Mouse (Mus musculus): ENCODE measurements around the gene Podnl1.

The Podnl1 gene

DNA sequence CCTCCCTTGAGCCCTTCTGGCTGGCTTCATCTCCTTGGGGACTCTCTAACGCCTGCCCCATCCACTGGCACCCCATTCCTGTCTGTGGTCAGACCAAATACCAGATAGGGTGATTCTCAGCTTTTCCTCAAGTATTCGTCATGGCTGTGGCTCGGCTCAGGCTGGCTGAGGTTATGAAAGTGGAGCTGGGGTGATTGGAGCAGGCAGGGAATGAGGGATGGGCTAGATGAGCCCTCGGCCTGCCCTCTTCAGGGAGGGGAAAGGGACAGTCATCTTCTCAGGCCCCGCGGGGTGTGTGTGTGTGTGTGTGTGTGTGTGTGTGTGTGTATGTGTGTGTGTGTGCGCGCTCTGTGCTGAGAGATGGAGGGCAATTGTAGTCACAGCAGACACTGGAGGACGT is at the start of gene Podnl1:
Podnl1 (plus strand) TSS at position 334 of the 400 bp plus-strand sequence.
- DNase-seq (ENCODE audit: low read depth), result peak; percentile 82

DNA sequence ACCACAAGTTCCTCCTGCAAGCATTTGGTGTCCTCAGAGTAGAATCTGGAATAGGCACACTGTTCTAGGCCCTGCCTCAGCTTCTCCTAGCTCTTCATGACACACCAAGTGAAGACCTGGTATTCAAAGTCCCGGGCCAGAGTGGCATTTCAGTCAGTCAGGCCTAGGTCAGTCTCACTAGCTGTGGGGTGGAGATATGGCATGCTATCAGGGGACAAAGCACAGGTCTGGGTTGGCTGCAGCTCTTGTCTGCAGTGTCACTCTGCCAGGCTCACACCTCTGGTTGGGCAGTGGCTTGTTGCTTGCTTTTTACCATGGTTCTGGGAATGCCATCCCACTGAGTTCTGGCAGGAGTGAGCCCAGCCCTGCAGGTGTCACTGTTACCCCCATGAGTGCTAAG is 49.4 kb upstream of the Podnl1 start:
- DNase-seq (ENCODE audit: low read depth), result no peak

DNA sequence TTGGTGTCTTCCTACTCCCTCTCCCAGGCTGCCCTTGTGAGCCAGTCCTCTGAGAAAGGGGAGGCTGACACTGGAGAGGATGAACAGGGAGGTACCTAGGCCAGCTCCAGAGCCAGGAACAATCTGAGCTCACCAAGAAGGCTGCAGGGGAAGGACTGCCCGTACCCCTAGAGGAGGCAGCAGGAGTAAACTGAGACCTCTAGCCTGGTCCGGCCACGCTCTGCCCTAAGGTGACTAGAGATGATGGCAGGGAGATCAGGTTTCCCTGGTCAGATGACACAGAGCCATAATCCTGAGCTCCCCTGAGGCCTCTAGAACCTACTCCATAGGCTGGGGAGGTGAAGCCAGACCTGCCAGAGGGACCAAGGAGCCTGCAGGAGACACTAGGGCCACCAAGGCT is 48.9 kb upstream of the Podnl1 start:
- no peak for DNase-seq (ENCODE audit: low read depth)

DNA sequence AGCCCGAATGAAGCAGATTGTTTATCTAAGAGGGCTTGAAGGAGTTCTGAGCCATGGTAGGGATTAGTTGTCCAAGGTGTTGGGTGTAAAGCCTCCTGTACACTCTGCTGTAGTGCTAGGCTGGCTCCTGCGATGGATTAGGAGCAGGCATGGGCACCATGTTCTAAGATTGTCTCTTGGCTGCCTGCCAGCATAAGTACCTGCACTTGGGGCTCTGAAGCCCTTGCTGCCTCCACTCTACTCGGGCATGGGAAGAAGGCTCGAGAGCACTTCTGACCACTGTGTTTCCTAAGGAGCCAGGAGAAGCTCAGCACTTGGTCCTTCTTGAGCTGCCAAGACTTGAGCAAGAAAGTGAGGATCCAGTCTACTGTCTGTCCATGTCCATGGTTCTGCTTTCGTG is 46.6 kb upstream of the Podnl1 start:
- DNase-seq (ENCODE audit: low read depth), result no peak

DNA sequence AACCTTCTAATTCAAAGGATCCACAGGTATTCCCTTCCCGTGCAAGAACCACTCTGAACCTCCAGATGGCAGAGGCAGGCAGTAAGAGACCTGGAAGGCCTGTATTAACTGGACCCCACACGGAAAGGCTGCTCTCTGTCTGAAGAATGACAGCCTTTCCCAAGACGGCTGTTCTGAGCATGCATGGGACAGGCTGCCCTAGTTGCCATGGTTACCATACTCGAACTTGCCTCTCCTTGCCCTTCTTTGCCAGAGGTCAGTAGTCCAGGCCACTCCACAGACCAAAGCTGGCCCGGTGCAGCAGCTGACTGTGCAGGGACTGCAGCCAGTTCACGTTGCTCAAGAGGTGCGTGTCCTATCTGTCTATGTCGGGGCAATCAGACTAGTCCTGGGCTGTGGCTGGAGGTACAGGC is 42.0 kb upstream of the Podnl1 start:
- no peak for DNase-seq (ENCODE audit: low read depth)

DNA sequence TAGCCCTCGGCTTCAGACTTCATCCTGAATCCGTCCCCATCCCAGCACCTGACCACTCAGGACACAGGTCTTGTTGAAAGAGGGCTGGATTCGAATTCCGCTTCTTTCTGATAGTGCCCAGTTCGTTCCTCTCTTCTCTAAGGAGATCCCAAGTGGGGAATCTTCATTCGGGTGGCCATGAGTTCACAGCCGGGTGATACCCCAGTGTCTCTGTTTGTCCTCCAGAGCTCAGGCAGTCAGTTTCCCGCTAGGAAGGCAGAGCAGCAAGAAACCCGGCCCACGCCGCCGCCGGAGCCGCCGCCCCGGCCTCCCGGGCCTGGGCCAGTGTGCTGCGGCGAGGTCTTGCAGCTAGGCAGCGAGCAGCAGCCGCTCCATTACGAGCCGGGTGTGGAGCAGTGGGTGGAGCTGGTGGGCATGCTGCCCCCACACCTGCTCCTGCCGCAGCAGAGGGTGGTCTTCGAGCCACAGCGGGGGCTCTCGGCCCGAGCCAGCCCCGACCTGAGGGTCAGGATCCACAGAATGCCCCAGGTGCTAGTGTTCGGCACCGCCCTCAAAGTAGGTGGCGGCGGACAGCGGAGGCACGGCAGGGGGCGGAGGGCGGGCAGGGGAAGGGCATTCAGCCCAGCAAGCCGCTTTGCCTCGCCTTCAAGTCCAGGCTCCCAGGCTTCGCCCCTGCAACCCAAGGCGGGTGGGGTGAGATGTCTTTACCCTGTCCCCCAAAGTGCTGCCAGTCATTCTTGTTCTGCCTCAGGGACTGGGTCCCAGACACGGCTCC is 41.3 kb upstream of the Podnl1 start:
- DNase-seq (ENCODE audit: low read depth), result no peak

DNA sequence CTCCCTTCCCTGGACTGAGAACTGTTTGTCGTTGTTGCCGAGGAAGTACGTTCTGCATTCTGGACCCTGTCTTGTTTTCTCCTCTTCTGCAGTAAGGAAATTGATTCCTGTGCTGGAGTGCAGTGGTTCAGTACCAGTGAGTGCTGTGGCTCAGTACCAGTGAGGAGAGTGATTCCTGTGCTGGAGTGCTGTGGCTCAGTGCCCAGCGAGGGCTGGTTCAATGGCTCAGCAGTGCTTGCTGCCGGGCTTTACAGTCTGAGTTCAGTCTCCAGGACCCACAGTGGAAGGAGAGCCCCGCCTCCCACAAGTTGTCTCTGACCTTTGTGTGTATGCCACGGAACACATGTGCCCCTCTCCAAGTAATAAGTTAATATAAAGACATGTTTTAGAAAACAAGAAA is 38.6 kb upstream of the Podnl1 start:
- DNase-seq (ENCODE audit: low read depth), result no peak

DNA sequence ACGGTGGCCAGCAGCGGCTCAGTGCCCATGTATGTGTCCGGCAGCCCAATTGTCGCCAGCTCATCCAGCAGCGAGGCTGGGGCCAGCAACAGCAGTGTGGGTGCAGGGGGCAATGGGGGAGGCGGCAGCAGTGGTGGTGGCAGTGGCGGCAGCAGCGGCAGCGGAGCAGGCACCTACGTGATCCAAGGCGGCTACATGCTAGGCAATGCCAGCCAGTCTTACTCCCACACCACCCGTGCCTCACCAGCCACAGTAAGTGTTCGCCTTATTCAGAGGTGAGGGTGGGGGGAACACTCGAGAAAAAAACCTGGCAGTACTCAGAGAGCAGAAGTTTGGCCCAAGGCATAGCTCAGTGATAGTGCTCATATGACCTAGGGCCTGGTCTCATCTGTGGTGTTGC is 38.0 kb upstream of the Podnl1 start:
- DNase-seq (ENCODE audit: low read depth), result no peak

DNA sequence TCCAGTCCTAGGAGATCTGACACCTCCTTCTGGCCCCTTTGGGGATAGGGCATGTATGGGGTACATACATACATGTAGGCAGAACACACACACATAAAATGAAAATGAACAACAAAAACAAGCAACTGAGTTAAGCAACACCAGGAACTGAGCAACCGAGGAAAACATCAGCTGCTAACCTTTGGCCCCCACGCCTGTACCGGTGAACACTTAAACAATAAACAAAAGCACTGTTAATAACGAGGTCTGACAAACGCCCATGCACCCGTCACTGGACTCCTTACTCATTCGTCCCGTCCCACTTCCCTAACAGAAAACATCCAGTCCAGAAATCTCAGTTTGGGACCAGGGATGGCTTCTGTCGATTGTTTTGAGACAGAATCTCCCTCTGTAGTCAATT is 36.5 kb upstream of the Podnl1 start:
- no peak for DNase-seq (ENCODE audit: low read depth)

DNA sequence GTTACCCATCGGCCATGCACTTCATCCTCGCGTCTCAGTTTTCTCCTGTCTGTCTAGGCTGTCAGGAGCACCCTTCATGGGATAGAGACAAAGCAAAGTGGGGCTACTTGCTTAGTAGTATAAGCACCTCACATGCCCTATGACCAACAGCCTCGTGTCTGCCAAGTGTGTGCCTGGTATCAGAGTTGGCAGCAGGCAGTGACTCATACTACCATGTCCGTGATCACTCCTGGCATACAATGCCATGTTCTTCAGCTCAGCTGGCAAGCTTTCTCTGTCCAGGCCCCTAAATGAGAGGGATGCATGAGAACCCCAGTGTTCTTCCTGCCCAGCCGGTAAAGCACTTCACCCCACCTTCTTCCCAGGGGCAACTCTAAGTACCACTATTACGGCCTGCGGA is 35.2 kb upstream of the Podnl1 start:
- no peak for DNase-seq (ENCODE audit: low read depth)

DNA sequence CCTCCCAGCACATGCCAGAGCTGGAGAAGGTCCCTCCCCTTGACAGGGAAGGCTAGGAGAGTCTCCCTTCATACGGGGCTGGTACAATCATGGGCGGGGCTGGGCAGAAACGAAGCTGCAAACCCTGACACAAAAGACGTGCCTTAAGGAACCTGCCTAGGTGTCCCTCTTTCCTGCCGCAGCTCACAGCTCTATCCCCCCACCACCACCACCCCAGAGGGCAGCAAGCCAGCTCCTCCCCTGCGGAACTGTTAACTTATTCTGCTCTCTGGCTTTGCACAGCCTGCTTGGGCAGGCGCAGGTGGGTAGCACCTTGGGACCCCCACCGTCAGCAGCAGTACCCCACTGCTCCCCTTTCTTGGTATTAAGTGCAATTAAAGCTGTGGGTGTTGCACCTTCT is 29.7 kb upstream of the Podnl1 start:
- no peak for DNase-seq (ENCODE audit: low read depth)

DNA sequence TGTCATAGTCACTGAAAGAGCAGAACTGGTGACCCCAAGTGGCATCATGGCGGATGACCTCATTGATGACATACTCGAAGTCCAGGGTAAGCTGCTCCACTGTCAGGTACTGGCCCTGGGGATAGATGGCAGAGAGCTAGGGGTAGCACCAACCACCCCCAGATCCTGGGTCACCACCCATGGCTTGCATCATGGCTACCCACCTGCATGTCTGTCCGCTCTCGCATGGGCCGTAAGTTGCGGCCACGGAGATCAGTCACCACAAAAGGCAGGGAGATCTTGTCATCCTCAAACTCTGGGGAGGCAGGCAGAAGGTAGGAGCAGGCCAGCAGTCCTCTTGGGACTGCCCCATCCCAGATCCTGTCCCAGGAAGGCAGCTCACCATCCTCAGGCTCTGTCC is 27.4 kb upstream of the Podnl1 start:
- no peak for DNase-seq (ENCODE audit: low read depth)

DNA sequence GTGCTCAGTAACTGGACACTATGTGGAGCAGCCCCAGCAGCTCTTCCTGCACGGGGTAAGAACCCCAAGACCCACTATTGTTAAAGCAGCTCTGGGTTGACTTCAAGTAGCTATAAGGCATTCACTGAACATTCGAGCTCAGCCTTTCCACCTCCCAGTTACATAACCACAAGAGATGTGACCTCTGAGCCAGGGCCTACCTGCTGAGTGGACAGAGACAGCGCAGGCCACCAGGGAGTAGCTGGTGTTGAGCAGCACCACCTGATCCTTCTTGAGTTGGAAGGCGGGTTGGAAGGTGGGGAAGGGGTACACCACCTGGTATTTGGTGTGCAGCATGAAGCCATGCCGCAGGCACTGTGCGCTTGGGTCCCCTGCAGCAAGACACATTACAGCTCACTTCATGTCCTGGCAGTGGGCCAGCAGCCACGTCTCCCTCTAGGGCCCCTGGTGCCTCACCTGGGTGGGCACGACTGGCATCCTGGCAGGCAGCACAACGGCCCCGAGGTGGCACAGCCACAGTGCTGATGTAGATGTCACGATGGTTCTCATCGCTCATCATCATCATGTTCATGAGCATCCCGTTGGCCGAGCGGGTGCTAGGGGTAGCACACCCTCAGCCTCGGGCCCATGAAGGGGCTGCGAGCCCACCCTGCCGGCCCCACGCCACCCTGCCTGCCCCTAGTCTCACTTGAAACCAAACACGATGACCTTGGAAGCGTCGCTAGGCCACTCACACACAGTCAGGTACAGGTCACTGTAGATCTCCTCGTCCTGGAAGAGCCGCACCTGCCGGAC is 24.1 kb upstream of the Podnl1 start:
- DNase-seq (ENCODE audit: low read depth), result no peak

DNA sequence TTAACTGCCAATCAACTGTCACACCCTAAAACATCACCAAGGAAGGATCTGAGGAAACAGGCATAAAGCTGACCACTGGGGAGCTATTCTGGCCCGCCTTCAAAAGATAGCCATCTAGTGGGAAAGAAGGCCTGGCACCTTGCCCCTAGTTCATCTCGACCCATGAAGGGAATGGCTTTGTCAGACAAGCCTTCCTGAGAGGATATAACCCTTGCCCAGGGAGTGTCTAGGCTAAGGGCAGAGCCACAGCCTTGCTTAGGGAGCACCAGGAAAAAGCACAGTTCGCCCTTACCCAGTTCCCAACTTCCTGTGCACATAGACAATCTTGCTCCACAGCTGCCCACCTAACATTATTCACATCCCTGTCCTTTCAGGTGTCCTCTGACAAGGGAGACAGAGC is 22.2 kb upstream of the Podnl1 start:
- DNase-seq (ENCODE audit: low read depth), result no peak

DNA sequence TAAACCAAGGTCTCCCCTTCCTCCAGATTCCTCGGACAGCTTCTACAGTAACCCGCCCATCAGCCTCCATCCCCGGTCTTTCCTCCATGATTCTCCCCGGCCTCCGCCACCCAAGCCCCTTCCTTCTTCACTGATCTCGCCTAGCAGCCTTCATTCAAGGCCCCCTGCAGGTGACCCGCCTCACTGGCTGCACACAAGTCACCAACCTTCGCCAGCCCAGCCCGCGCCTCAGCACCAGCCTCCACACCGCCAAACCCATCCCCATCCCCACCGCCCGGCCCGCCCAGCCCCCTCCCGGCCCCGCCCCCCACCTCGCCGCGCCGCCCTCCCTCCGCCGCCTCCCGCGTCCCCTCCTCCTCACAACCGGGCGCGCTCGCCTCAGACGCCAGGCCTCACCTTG is 21.6 kb upstream of the Podnl1 start:
- no peak for DNase-seq (ENCODE audit: low read depth)

DNA sequence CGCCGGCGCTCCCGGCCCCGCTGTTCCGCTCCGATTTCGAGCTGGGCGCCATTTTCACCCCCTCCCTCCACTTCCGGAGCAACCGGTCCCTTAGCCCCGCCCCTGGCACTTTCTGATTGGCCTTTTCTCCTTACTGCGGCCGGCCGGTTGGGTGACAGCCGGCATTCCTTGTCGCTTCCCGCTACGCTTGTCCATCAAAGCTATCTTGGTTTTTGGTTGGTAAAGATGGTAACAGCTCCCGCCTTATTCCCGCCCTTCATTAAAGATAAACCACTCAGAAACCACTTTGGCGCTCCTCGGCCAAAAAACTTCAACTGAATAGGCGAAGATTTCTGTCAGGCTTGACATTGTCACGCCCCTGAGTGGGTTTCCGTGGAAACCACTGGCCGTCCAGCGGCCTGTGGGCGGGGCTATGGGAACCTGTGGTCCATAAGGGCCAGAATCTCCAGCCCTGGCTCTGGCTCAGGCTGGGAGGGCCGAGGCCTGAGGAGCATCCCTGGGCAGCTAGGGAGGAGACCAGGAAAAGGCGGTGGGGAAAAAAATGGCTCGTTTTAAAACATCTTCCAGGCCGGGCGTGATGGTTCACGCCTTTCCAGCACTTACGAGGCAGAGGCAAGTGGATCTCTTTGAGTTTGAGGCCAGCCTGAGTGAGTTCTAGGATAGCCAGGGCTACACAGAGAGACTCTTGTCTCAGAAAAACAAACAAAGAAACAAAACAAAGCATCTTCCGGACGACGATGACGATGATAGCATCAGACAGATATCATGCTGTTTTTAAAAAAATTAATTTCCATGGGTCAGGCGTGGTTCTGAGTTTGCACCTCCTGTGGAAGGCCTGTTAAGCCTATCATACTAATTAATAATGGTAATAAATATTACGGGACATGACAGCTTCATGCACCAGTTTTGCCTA is 20.8 kb upstream of the Podnl1 start, which contains the start of gene Dcaf15:
Dcaf15 (minus strand) TSS at position 72 of the 913 bp plus-strand sequence.
- peak; percentile 100 for DNase-seq (ENCODE audit: low read depth)

DNA sequence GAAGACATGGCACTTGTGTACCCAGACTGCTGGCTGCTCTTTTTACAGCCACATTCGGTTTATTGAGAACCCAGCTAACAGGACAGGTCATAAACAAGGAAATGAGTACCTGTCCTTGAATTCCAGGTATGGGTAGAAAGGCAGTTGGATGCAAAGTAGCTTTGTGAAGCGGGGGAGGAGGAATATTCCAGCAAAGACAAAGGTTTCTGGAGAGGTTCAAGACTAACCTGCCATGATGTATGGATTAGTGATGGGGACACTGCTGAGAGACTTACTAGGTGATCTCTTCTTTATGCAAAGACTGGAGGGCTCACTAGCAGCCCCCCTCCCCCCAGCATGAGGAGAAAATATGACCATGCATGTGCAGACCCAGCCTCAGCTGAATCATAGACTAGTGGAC is 20.1 kb upstream of the Podnl1 start:
- no peak for DNase-seq (ENCODE audit: low read depth)

DNA sequence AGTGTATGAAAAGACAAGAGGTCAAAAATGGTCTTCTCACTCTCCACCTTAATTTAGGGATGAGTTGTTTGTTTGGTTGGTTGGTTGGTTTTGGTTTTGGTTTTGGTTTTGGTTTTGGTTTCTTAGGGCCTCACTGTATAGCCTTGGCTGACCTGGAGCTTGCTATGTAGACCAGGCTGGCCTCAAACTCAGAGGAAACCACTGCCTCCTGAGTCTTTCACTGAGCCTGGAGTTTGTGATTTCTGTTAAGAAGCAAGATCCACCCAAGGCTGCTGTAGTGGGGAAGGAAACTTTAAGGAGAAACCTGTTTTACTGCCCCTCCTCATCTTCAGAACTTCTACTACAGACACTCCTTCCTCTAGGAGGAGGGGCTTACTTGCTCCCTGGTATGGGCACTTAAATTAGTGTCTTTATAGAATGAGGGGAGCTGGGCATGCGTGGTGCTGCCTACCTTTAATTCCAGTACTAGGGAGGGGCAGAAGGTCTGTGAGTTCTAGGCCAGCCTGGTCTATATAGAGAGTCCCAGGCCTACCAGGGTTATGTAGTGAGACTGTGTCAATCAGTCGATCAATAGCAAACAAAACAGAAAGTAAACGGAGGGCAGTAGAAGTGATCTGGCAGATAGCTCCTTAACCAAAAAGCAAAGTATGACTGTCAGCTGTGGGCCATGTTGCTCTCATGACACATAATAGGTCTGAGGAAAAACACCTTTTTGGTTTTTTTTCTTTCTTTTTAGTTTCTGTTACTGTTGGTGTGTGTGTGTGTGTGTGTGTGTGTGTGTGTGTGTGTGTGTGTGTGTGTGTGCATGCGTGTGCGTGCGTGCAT is 19.4 kb upstream of the Podnl1 start:
- DNase-seq (ENCODE audit: low read depth), result no peak

DNA sequence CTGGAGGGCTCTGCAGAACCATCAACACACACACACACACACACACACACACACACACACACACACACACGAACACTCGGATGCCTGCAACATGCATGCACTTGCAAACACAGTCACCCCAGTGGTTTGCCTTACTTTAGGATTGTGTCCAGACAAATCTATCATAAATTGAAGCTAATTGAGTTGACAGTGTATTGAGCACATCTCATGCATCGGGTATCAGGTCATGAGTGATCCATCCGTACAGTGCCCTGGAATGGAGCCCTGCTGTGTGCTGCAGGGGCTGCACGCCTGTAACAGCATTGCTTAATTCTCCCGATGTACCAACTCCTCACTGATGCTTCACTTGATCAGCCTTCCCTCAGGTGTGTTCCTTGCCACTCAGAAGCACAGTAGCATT is 10.1 kb upstream of the Podnl1 start:
- DNase-seq (ENCODE audit: low read depth), result no peak

DNA sequence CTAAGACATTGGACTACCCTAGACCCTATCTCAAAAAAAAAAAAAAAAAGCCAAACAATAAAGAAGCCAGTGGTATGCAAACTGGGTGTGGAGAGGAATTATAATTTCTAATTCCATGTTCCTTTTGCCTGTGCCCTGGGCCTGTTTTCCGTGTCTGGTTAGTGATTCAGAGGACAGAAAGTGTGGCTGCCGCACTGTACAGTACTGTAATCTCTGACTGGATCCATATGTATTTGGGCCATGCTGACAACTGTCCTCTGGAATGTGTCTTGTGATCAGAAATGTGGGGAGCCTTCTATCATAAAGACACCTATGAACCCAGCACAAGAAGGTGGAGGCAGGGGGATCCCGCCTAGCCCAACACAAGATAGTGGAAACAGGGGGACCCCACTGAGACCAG is 3.6 kb upstream of the Podnl1 start:
- no peak for DNase-seq (ENCODE audit: low read depth)

DNA sequence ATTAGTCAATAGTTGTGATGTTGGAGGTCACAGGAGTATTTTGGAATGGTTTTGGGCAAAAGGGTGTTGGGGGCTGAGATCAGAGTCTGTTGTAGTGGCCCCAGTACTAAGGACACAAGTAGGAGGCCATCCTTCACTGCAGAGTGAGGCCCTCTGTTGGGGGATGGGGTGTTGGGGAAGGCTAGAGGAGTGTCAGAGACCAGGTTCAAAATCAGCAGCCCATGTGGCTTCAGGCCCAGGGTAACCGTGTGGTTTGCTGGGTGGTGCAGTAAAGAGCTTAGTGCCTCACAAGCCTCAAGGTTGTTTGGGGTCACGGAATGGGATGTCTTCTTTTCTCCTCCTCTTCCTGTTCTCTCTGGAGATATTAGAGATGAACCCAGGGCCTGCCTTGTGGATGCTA is 953 bp downstream of the Podnl1 start:
- DNase-seq (ENCODE audit: low read depth), result no peak
